Mouse (Mus musculus): ENCODE measurements around the gene Csf1. TPM values are rescaled to one million over a fixed set of nuclear protein-coding genes. Genes with fewer than 3 reads are reported as not detected.

Gene Csf1
- total and polyA plus RNA-seq, 3 experiments, result 30.0 to 41.7 (median 32.9) TPM

- peaks cover 23% of the 10 kb centered on the region for H3K4me1 ChIP-seq (ENCODE audit: control insufficient read depth, insufficient read depth, low read length)
- no peak overlapping the region for H3K9ac ChIP-seq (ENCODE audit: low read depth, low read length)
- 17% methylated on average over 3 of the region's 3 CpGs for WGBS
- H3K79me2 ChIP-seq (replicated peaks; ENCODE audit: control insufficient read depth, insufficient read depth, low read length), result no peaks in the 10 kb centered on the region
- H3K27me3 ChIP-seq (ENCODE audit: control insufficient read depth, insufficient read depth, low read length), result no peaks in the 10 kb centered on the region
- no peak overlapping the region for H3K4me3 ChIP-seq
- TF ChIP-seq CTCF (IDR thresholded peaks at IDR 0.05) (no peak), POLR2A (IDR thresholded peaks at IDR 0.05; ENCODE audit: insufficient read depth, low read depth, low read length) (no peak), EP300 (IDR thresholded peaks at IDR 0.05; ENCODE audit: insufficient read depth, low read depth, low read length) (no peak)
- intact Hi-C loops (cut with DNase I), result no loop called here
- peak overlapping the region; percentile 67 for H3K27ac ChIP-seq
- H3K36me3 ChIP-seq (ENCODE audit: control insufficient read depth, insufficient read depth, low read length), result peaks cover 35% of the 10 kb centered on the region
- no peak for DNase-seq
These were observed 17.2 kb downstream of the Csf1 start for GRCm38 (mm10) chr3:107743107-107743506.

GRCm38 (mm10) chr3:107742071-107742710 is 18.1 kb downstream of the Csf1 start:
- no peaks in the 10 kb centered on the region for H3K79me2 ChIP-seq (replicated peaks; ENCODE audit: control insufficient read depth, insufficient read depth, low read length)
- DNase-seq, result no peak
- TF ChIP-seq CTCF (IDR thresholded peaks at IDR 0.05) (no peak), EP300 (IDR thresholded peaks at IDR 0.05; ENCODE audit: insufficient read depth, low read depth, low read length) (0 out of 2 replicates have a peak, but pooled peaks have one; percentile 4), POLR2A (IDR thresholded peaks at IDR 0.05; ENCODE audit: insufficient read depth, low read depth, low read length) (no peak)
- H3K36me3 ChIP-seq (ENCODE audit: control insufficient read depth, insufficient read depth, low read length), result peaks cover 35% of the 10 kb centered on the region
- H3K27ac ChIP-seq, result peak overlapping the region; percentile 5; the same call in 1 of the 2 replicates
- H3K9ac ChIP-seq (ENCODE audit: low read depth, low read length), result no peak overlapping the region
- WGBS, result 67% methylated on average over 10 of the region's 10 CpGs
- no peak overlapping the region for H3K4me3 ChIP-seq
- intact Hi-C loops (cut with DNase I), result no loop called here
- no peaks in the 10 kb centered on the region for H3K27me3 ChIP-seq (ENCODE audit: control insufficient read depth, insufficient read depth, low read length)
- peaks cover 23% of the 10 kb centered on the region for H3K4me1 ChIP-seq (ENCODE audit: control insufficient read depth, insufficient read depth, low read length)

GRCm38 (mm10) chr3:107741387-107741786 is 18.9 kb downstream of the Csf1 start:
- H3K36me3 ChIP-seq (ENCODE audit: control insufficient read depth, insufficient read depth, low read length), result peaks cover 34% of the 10 kb centered on the region
- H3K4me3 ChIP-seq, result no peak overlapping the region
- no peaks in the 10 kb centered on the region for H3K79me2 ChIP-seq (replicated peaks; ENCODE audit: control insufficient read depth, insufficient read depth, low read length)
- intact Hi-C loops (cut with DNase I), result no loop called here
- H3K27ac ChIP-seq, result peak overlapping the region; percentile 49
- DNase-seq, result no peak
- no peaks in the 10 kb centered on the region for H3K27me3 ChIP-seq (ENCODE audit: control insufficient read depth, insufficient read depth, low read length)
- H3K9ac ChIP-seq (ENCODE audit: low read depth, low read length), result no peak overlapping the region
- H3K4me1 ChIP-seq (ENCODE audit: control insufficient read depth, insufficient read depth, low read length), result peaks cover 23% of the 10 kb centered on the region
- TF ChIP-seq CTCF (IDR thresholded peaks at IDR 0.05) (no peak), POLR2A (IDR thresholded peaks at IDR 0.05; ENCODE audit: insufficient read depth, low read depth, low read length) (no peak), EP300 (IDR thresholded peaks at IDR 0.05; ENCODE audit: insufficient read depth, low read depth, low read length) (no peak)

GRCm38 (mm10) chr3:107740578-107741207 is 19.6 kb downstream of the Csf1 start:
- Histone ChIP-seq H3K27ac (peak overlapping the region; percentile 49), H3K9ac (ENCODE audit: low read depth, low read length) (no peak overlapping the region; the same call in 1 of the 2 replicates), H3K4me3 (no peak overlapping the region), H3K36me3 (ENCODE audit: control insufficient read depth, insufficient read depth, low read length) (peaks cover 29% of the 10 kb centered on the region), H3K79me2 (replicated peaks; ENCODE audit: control insufficient read depth, insufficient read depth, low read length) (no peaks in the 10 kb centered on the region), H3K27me3 (ENCODE audit: control insufficient read depth, insufficient read depth, low read length) (no peaks in the 10 kb centered on the region), H3K4me1 (ENCODE audit: control insufficient read depth, insufficient read depth, low read length) (peaks cover 21% of the 10 kb centered on the region)
- intact Hi-C loops (cut with DNase I), result no loop called here
- peak; percentile 70 to 73 for DNase-seq
- 19% methylated on average over 6 of the region's 6 CpGs for WGBS
- TF ChIP-seq POLR2A (IDR thresholded peaks at IDR 0.05; ENCODE audit: insufficient read depth, low read depth, low read length) (no peak), EP300 (IDR thresholded peaks at IDR 0.05; ENCODE audit: insufficient read depth, low read depth, low read length) (0 out of 2 replicates have a peak, but pooled peaks have one; percentile 22)

- H3K4me1 ChIP-seq (ENCODE audit: control insufficient read depth, insufficient read depth, low read length), result peaks cover 21% of the 10 kb centered on the region
- H3K4me3 ChIP-seq, result no peak overlapping the region
- peak in 1 of 2 experiments; percentile 24 for DNase-seq
- 61% methylated on average over 2 of the region's 2 CpGs for WGBS
- peaks cover 26% of the 10 kb centered on the region for H3K36me3 ChIP-seq (ENCODE audit: control insufficient read depth, insufficient read depth, low read length)
- TF ChIP-seq POLR2A (IDR thresholded peaks at IDR 0.05; ENCODE audit: insufficient read depth, low read depth, low read length), result no peak; the same call in 1 of the 2 replicates
- no peak for TF ChIP-seq CTCF (IDR thresholded peaks at IDR 0.05)
- no peak for TF ChIP-seq EP300 (IDR thresholded peaks at IDR 0.05; ENCODE audit: insufficient read depth, low read depth, low read length)
- H3K27ac ChIP-seq, result no peak overlapping the region; the same call in 1 of the 2 replicates
- no peaks in the 10 kb centered on the region for H3K79me2 ChIP-seq (replicated peaks; ENCODE audit: control insufficient read depth, insufficient read depth, low read length)
- intact Hi-C loops (cut with DNase I), result no loop called here
- H3K9ac ChIP-seq (ENCODE audit: low read depth, low read length), result no peak overlapping the region
- H3K27me3 ChIP-seq (ENCODE audit: control insufficient read depth, insufficient read depth, low read length), result no peaks in the 10 kb centered on the region
These were observed 20.3 kb downstream of the Csf1 start for GRCm38 (mm10) chr3:107739966-107740365.

GRCm38 (mm10) chr3:107739456-107739855 is 20.8 kb downstream of the Csf1 start:
- peaks cover 21% of the 10 kb centered on the region for H3K4me1 ChIP-seq (ENCODE audit: control insufficient read depth, insufficient read depth, low read length)
- no peak for DNase-seq
- H3K27me3 ChIP-seq (ENCODE audit: control insufficient read depth, insufficient read depth, low read length), result no peaks in the 10 kb centered on the region
- no peak overlapping the region for H3K4me3 ChIP-seq
- TF ChIP-seq POLR2A (IDR thresholded peaks at IDR 0.05; ENCODE audit: insufficient read depth, low read depth, low read length) (no peak), CTCF (IDR thresholded peaks at IDR 0.05) (no peak), EP300 (IDR thresholded peaks at IDR 0.05; ENCODE audit: insufficient read depth, low read depth, low read length) (no peak)
- intact Hi-C loops (cut with DNase I), result no loop called here
- no peak overlapping the region; the same call in 1 of the 2 replicates for H3K27ac ChIP-seq
- WGBS, result 68% methylated on average over 3 of the region's 3 CpGs
- no peak overlapping the region for H3K9ac ChIP-seq (ENCODE audit: low read depth, low read length)
- peaks cover 22% of the 10 kb centered on the region for H3K36me3 ChIP-seq (ENCODE audit: control insufficient read depth, insufficient read depth, low read length)
- H3K79me2 ChIP-seq (replicated peaks; ENCODE audit: control insufficient read depth, insufficient read depth, low read length), result no peaks in the 10 kb centered on the region
